Mouse (Mus musculus): ENCODE data around the gene Hcls1.

GRCm38 (mm10) chr16:37011922-37012289 is 77.1 kb downstream of the Hcls1 start:
- no peak for TF ChIP-seq POLR2AphosphoS2 (IDR thresholded peaks at IDR 0.05; ENCODE audit: insufficient read length, low read depth)
- no peak for TF ChIP-seq POLR2A (IDR thresholded peaks at IDR 0.05; ENCODE audit: insufficient read length, low read depth)
